Mouse (Mus musculus) embryo, embryonic 11 days (tissue): ENCODE measurements around the gene Sipa1.
"Not testable (repeated sequence)": the region's sequence is repeated elsewhere in the genome, so short reads cannot be mapped to it uniquely, and the experiment has no call there.

Experiments used
- DNase-seq: peaks from one replicate; pipeline ENCODE4 v3.0.0-alpha.2; 2015

The Sipa1 gene

DNA sequence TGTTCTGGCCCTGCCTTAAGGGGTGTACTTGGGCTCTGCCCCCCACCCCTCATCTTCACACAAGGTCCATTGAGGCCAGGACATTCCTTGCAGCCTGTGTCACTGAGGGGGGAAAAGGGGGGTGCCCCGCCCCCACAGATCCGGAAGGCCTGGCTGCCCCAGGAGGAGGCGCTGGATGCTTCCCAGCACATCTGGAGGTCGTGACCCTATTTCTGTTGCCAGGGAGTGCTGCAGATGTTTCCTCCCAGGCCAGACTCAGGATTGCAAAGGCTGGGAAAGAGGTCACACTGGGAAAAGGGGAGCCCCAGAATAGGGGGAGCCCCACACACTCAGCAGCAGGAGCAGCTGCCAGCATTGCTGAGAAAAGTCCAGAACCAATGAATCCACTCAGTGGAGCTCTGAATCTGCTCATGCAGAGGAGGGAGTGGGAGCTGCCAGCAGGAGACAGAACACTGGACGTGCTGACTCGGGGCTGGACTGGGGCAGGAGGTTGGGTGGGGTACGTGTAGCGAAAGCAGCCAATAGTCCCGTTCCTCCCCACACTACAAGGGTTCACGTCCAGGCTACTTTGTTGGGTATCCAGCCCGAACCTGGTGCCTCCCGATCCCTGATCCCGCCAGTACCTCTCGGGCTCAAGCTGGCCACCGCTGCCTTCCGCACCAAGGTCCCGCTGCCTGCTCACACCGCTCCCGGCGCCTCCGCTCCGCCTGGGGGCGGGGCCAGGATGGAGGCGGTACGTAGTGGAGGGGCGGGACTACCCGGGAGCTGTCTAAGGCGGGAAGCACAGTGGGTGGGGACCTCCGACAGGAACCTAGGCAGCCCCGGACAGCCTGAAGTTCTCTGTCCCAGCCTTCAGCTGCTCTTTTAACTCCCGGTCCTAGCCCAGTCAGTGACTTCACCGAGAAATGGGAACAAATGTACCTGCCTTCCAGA is at the start of gene Sipa1:
Gene Sipa1, minus strand, starts transcription at position 727 of the 933 bp plus-strand sequence.
- DNase-seq: peak; percentile 94

DNA sequence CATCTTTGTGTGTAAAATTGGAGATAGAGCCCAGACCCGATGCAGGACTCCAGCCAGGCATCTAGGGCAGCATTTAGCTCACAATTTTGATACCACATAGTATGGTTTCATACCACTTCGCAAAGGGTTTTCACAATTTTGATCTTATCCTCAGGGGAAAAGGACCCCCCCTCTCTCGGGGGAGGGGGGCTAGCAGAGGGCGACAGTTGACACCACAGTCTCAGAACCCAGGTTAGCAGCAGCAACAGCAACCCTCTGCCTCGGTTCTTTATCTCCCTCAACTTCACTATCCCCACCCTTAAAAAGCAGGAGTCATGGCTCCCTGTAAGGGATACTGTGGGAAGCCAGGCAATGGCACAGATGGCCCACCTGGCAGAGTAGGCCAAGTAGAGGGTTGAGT is 49.7 kb upstream of the Sipa1 start:
- DNase-seq: no peak

DNA sequence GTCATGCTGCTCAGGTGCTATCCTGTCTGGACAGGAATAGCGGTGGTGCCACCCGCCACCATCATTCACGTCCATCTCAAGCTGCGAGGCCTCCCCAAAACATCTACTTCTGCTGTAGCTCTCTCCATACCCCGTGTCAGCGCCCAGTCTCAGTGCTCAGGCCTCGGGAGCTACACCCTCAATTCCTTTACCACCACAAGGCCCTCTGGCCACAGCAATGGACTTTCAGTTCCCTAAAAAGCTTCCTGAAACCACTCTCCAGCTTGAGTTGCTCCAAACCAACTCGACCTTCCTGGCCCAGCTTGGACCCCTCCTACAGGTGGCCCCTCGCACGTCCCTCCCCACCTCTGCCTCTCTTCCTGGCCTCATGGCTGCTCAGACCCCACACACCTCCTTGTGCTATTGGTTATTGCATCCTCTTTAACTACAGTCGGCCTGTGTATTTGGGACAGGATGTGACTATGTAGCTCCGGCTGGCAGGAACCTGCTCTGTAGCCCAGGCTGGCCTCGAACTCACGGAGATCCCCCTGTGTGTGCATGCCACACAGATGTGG is 48.5 kb upstream of the Sipa1 start:
- no peak for DNase-seq

- DNase-seq: peak; percentile 74
These were observed 47.7 kb upstream of the Sipa1 start for GRCm38 (mm10) chr19:5711218-5711617.

DNA sequence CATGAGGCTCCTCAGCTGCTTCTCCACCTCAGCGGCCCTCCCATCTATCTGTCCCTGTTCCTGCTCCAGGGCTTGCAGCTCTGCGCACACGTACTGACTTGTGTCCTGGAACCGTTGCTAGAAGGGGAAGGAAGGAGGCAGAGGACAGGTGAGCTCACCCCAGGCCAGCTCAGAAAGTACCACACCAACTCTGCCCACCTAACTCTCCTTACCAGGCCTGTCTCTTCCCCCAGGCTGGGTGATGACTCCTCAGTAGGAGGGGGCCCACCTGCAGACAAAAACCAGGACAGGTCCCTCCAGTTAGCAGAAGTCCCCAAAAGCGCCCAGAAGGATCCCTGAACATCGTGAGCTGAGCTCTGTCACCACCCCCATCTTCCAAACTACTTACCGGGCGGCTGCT is 47.1 kb upstream of the Sipa1 start:
- no peak for DNase-seq

DNA sequence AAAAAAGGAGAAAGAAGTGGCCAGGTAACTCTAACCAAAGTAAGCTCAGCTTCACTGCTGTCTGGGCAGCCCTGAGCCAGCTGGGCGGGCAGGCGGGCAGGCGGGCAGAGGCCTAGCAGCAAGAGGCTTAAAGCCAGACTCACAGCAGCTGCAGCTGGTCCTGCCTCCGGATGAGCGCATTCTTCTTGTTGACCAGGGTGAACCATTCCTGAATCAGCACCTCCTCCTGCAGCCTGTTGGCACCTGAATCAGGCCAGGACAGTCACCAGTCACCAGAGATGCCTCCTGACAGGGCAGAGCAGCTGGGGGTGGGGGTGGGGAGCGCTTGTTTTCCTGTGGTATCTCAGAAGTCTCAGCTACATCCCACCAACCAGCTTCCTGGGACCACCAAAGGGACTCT is 46.6 kb upstream of the Sipa1 start:
- DNase-seq: no peak

DNA sequence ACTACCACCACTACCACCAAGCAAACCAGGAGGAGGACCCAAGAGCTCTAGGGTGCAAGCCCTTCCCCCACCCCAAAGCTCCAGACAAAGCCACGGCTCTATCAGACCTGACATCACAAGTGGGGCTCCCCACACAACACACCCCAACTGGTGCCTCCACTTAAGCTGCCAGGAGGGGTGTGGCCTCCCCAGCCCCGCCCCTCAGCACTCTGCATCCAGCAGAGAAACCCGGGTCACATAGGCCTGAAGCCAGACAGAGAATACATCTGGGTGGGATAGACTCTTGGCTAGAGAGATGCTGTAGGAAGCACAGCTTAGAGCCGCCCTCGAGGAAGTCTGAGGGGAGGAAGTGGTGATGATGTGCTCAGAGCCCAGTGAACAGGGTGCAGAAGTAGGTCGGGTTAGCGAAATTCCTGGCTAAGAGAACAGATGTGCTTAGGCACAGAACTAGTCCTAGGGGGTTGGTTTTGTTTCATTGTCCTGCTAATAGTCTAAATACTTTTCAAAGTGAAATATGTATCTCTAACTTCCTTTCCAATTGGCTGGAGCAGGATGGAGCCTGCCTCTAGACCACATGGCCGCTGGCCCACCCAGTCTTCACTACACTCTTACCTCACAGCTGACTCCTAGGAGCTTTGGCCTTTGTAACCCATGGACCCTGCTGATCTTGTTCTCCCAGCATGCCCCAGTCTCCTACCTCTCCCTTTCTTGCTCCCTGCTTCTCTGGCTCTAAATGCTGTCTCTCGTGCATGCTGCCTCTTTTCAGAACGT is 41.5 kb upstream of the Sipa1 start:
- DNase-seq: no peak

DNA sequence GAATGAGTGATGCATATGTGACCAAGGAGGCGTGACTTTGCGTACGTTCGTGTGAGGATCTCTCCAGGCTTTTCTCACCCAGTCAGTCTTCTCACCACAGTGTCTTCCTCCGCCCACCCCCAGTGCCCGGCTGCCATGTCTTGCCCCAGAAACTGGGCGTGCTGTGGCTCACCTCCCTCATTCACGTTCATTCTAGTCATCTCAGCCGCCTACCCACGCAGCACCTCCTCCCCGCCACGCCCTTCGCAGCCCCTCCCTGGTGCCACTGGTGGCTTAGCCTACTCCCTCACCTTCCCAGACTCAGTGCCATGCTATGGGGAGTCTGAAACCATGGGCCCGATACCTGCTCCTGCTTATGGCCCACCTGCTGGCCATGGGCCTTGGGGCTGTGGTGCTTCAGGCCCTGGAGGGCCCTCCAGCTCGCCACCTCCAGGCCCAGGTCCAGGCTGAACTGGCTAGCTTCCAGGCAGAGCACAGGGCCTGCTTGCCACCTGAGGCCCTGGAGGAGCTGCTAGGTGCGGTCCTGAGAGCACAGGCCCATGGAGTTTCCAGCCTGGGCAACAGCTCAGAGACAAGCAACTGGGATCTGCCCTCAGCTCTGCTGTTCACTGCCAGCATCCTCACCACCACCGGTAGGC is 40.8 kb upstream of the Sipa1 start, which contains the start of gene Kcnk7:
Gene Kcnk7, plus strand, starts transcription at position 205 of the 638 bp plus-strand sequence.
- DNase-seq: no peak

- DNase-seq: peak; percentile 79
These were observed 32.4 kb upstream of the Sipa1 start for GRCm38 (mm10) chr19:5695849-5696462.

- DNase-seq: no peak
These were observed 30.3 kb upstream of the Sipa1 start for GRCm38 (mm10) chr19:5693801-5694200.

DNA sequence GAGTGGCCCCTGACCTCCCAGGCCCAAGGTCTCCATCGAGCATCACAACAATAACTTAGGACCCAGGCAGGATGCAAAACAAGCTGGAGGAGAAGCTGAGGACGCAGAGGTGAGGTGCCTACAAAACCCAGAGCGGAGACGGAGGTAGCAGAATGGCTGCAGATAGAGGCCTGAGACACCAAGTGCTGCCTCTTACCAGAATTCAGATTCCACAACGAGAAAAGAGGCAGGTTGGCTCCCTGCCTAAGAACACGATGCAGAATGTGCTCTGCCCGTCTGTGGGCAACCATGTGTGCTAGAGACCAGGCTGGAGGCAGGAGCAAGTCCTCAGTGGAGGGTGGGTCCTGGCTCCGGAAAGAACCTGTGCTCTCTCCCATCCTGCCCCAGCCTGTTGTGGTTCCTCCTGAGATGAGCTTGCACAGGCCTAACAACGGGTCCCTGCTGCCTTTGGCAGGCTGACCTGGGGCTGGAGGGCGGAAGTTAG is 29.4 kb upstream of the Sipa1 start:
- no peak for DNase-seq

GRCm38 (mm10) chr19:5692086-5692912 is 28.8 kb upstream of the Sipa1 start:
- no peak for DNase-seq

GRCm38 (mm10) chr19:5691601-5692000 is 28.1 kb upstream of the Sipa1 start:
- DNase-seq: no peak

DNA sequence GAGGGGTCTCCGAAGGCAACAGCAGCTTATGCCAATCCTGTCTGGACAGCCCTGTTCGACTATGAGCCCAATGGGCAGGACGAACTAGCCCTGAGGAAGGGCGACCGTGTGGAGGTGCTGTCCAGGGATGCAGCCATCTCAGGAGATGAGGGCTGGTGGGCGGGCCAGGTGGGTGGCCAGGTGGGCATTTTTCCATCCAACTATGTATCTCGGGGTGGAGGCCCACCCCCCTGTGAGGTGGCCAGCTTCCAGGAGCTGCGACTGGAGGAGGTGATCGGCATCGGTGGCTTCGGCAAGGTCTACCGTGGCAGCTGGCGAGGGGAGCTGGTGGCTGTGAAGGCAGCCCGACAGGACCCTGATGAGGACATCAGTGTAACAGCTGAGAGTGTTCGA is 26.8 kb upstream of the Sipa1 start:
- DNase-seq: no peak

DNA sequence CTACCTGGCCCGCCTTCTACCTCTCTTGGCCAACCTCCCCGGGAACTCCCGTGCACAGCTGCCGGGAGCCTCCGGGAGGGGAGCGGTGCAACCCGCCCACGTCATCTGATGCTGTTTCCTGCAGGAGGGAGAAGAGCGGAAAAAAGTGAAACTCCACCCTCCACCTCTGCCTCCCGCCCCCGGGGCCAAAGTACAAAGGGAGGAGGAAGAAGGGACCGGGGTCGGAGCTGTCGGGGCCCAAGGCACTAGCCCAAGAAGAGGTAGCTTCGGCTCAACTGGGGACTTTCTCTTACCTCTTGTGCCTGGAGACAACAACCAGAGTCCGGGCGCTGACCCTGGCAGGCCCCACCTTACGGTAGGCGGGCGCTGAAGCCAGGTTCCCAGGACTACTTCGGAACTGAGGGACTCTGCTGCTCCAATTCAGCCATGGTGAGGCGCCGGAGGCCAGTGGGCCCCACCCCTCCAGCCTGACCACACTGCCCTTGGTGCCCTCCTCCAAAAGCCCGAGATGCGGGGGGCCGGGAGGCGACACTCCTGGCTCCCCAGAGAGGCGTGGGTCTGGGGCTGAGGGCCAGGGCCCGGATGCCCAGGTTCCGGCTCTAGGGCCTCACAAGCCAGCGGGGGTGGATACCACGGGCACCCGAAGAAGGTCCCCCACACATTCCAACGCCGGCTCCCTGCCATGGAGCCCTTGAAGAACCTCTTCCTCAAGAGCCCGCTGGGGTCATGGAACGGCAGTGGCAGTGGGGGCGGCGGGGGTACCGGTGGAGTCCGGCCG is 26.2 kb upstream of the Sipa1 start:
- peak; percentile 87 for DNase-seq

- no peak for DNase-seq
These were observed 25.6 kb upstream of the Sipa1 start for GRCm38 (mm10) chr19:5689088-5689428.

DNA sequence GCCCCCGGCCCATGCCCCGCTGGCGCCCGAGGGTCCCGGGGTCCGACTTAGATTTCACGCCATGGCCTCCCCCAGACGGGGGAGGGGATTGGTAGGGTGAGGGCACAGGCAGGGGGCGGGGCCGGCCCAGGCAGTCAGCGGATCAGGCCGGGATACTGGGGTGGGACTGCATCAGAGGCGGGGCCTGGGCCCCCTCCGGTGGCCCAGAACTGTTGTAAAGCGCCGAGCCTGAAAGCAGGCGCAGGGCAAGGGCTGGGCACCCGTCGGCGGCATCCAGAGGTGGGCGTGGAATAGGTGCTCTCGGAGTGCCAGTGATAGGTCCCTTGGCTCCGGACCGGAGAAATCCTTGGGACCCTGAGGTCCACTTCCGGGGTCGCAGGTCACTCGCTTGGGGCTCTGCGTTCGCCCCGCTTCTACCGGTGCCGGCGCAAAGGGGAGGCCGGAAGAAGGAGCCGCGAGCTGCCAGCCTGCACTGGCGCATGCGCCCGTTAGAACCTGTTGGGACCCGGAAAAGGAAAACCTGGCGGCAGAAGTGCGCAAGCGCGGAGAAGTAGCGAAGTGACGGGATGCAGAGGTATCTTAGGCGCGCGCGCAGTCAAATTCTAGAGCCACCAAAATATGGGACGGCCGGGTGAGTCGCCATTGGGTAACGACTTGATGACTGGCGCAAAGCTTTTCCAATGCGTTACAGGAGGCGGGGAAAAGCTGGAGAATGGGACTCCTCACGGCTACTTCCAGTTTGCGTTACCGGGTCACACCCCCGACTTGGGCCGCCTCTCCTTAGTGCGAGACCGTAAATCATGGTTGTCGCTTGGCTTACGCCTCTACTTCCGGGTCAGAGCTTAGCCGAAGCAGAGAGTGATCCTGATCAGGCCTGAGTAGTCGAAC is 24.9 kb upstream of the Sipa1 start, which contains the start of the genes Map3k11 and Pcnx3:
Gene Map3k11, plus strand, starts transcription at position 543 of the 888 bp plus-strand sequence.
Gene Pcnx3, minus strand, starts transcription at position 709 of the 888 bp plus-strand sequence.
- peak; percentile 97 for DNase-seq

- DNase-seq: no peak
These were observed 24.2 kb upstream of the Sipa1 start for GRCm38 (mm10) chr19:5687738-5688137.

- not testable (repeated sequence) for DNase-seq
These were observed 23.4 kb upstream of the Sipa1 start for GRCm38 (mm10) chr19:5686954-5687353.
